Mouse (Mus musculus): ENCODE results near the gene Hist2h2bb. TPM values are rescaled to one million over a fixed set of nuclear protein-coding genes. Genes with fewer than 3 reads are reported as not detected.
"Not testable (repeated sequence)": the region's sequence is repeated elsewhere in the genome, so short reads cannot be mapped to it uniquely, and the experiment has no call there.

The Hist2h2bb gene
- polyA plus RNA-seq, 1 experiment from 2014 or later: 17.6 TPM

GRCm38 (mm10) chr3:96237904-96238511 is 31.5 kb upstream of the Hist2h2bb start:
- Histone ChIP-seq H3K4me2 (ENCODE audit: low read length) (peak overlapping the region; percentile 57), H3K27me3 (replicated peaks; ENCODE audit: control insufficient read depth, insufficient read depth, low read length) (no peaks in the 10 kb centered on the region), H3K9ac (ENCODE audit: low read length) (peak overlapping the region; percentile 74), H3K27ac (ENCODE audit: low read depth, low read length) (peak overlapping the region; percentile 66), H3K9me3 (replicated peaks; ENCODE audit: control insufficient read depth, low read length) (no peaks in the 10 kb centered on the region), H3K4me1 (ENCODE audit: control insufficient read depth, insufficient read depth, low read length) (peaks cover 16% of the 10 kb centered on the region; the same call in 1 of the 2 replicates), H3K36me3 (ENCODE audit: control insufficient read depth, insufficient read depth, low read length) (no peaks in the 10 kb centered on the region), H3K4me3 (ENCODE audit: low read depth, low read length) (peak overlapping the region; percentile 37)
- DNase-seq (ENCODE audit: low spot score) (no peak), ATAC-seq (no peak)
- under 1% methylated on average over 12 of the region's 12 CpGs for WGBS

GRCm38 (mm10) chr3:96238954-96239793 is 30.4 kb upstream of the Hist2h2bb start, which contains the start of gene Hist2h3c2:
Gene Hist2h3c2 (minus strand): TSS chr3:96239127.
- ATAC-seq: peak; percentile 88
- H3K27me3 ChIP-seq (replicated peaks; ENCODE audit: control insufficient read depth, insufficient read depth, low read length); DNase-seq (ENCODE audit: low spot score); H3K9me3 ChIP-seq (replicated peaks; ENCODE audit: control insufficient read depth, low read length); H3K36me3 ChIP-seq (ENCODE audit: control insufficient read depth, insufficient read depth, low read length): not testable (repeated sequence)
- Histone ChIP-seq H3K4me3 (ENCODE audit: low read depth, low read length) (peak within 1 kb of the TSS; percentile 37), H3K27ac (ENCODE audit: low read depth, low read length) (peak within 1 kb of the TSS; percentile 66), H3K4me2 (ENCODE audit: low read length) (peak within 1 kb of the TSS; percentile 57), H3K9ac (ENCODE audit: low read length) (peak within 1 kb of the TSS; percentile 74), H3K4me1 (ENCODE audit: control insufficient read depth, insufficient read depth, low read length) (peaks cover 20% of the 10 kb centered on the region; the same call in 1 of the 2 replicates)
- WGBS: 0% methylated on average over 17 of the region's 68 CpGs

- not testable (repeated sequence) for H3K36me3 ChIP-seq (ENCODE audit: control insufficient read depth, insufficient read depth, low read length); H3K9me3 ChIP-seq (replicated peaks; ENCODE audit: control insufficient read depth, low read length); H3K27me3 ChIP-seq (replicated peaks; ENCODE audit: control insufficient read depth, insufficient read depth, low read length)
- Histone ChIP-seq H3K4me1 (ENCODE audit: control insufficient read depth, insufficient read depth, low read length) (peaks cover 25% of the 10 kb centered on the region; the same call in 1 of the 2 replicates), H3K4me2 (ENCODE audit: low read length) (peak within 1 kb of the TSS; percentile 50), H3K27ac (ENCODE audit: low read depth, low read length) (peak within 1 kb of the TSS; percentile 79), H3K4me3 (ENCODE audit: low read depth, low read length) (peak within 1 kb of the TSS; percentile 22), H3K9ac (ENCODE audit: low read length) (peak within 1 kb of the TSS; percentile 56)
- 6% methylated on average over 16 of the region's 85 CpGs for WGBS
- DNase-seq (ENCODE audit: low spot score) (peak; percentile 73), ATAC-seq (peak; percentile 86)
Measured at GRCm38 (mm10) chr3:96239949-96240798, 29.4 kb upstream of the Hist2h2bb start, which contains the start of gene Hist2h2aa2. Gene Hist2h2aa2 (minus strand): TSS chr3:96240276.

GRCm38 (mm10) chr3:96240799-96241197 is 28.8 kb upstream of the Hist2h2bb start:
- Histone ChIP-seq H3K4me2 (ENCODE audit: low read length) (peak overlapping the region; percentile 50), H3K9me3 (replicated peaks; ENCODE audit: control insufficient read depth, low read length) (no peaks in the 10 kb centered on the region), H3K4me3 (ENCODE audit: low read depth, low read length) (peak overlapping the region; percentile 19; the same call in 1 of the 2 replicates), H3K9ac (ENCODE audit: low read length) (peak overlapping the region; percentile 56), H3K27me3 (replicated peaks; ENCODE audit: control insufficient read depth, insufficient read depth, low read length) (no peaks in the 10 kb centered on the region), H3K36me3 (ENCODE audit: control insufficient read depth, insufficient read depth, low read length) (no peaks in the 10 kb centered on the region), H3K4me1 (ENCODE audit: control insufficient read depth, insufficient read depth, low read length) (peaks cover 25% of the 10 kb centered on the region; the same call in 1 of the 2 replicates), H3K27ac (ENCODE audit: low read depth, low read length) (peak overlapping the region; percentile 79)
- no peak for DNase-seq (ENCODE audit: low spot score)
- WGBS: 70% methylated on average over 9 of the region's 9 CpGs
- no peak for ATAC-seq

GRCm38 (mm10) chr3:96243921-96244572 is 25.5 kb upstream of the Hist2h2bb start:
- no peak for DNase-seq (ENCODE audit: low spot score)
- Histone ChIP-seq H3K4me1 (ENCODE audit: control insufficient read depth, insufficient read depth, low read length) (peaks cover 17% of the 10 kb centered on the region; the same call in 1 of the 2 replicates), H3K27me3 (replicated peaks; ENCODE audit: control insufficient read depth, insufficient read depth, low read length) (no peaks in the 10 kb centered on the region), H3K9ac (ENCODE audit: low read length) (peak overlapping the region; percentile 79; the same call in 1 of the 2 replicates), H3K4me3 (ENCODE audit: low read depth, low read length) (no peak overlapping the region), H3K9me3 (replicated peaks; ENCODE audit: control insufficient read depth, low read length) (no peaks in the 10 kb centered on the region), H3K27ac (ENCODE audit: low read depth, low read length) (peak overlapping the region; percentile 27; the same call in 1 of the 2 replicates), H3K36me3 (ENCODE audit: control insufficient read depth, insufficient read depth, low read length) (no peaks in the 10 kb centered on the region), H3K4me2 (ENCODE audit: low read length) (peak overlapping the region; percentile 69)
- no peak for ATAC-seq
- WGBS: 80% methylated on average over 7 of the region's 7 CpGs

GRCm38 (mm10) chr3:96245003-96245886 is 24.3 kb upstream of the Hist2h2bb start, which contains the start of gene Hist2h2aa1:
Gene Hist2h2aa1 (plus strand): TSS chr3:96245497.
- H3K4me2 ChIP-seq (ENCODE audit: low read length): peak within 1 kb of the TSS; percentile 69

GRCm38 (mm10) chr3:96246018-96246417 is 23.5 kb upstream of the Hist2h2bb start:
- 1% methylated on average over 10 of the region's 21 CpGs for WGBS
- H3K4me3 ChIP-seq (ENCODE audit: low read depth, low read length): peak overlapping the region; percentile 22; the same call in 1 of the 2 replicates
- H3K27ac ChIP-seq (ENCODE audit: low read depth, low read length): peak overlapping the region; percentile 58; the same call in 1 of the 2 replicates
- DNase-seq (ENCODE audit: low spot score); H3K27me3 ChIP-seq (replicated peaks; ENCODE audit: control insufficient read depth, insufficient read depth, low read length); H3K9me3 ChIP-seq (replicated peaks; ENCODE audit: control insufficient read depth, low read length); ATAC-seq; H3K9ac ChIP-seq (ENCODE audit: low read length); H3K36me3 ChIP-seq (ENCODE audit: control insufficient read depth, insufficient read depth, low read length): not testable (repeated sequence)
- peaks cover 14% of the 10 kb centered on the region; the same call in 1 of the 2 replicates for H3K4me1 ChIP-seq (ENCODE audit: control insufficient read depth, insufficient read depth, low read length)
- peak overlapping the region; percentile 40 for H3K4me2 ChIP-seq (ENCODE audit: low read length)

More at GRCm38 (mm10) chr3:96245003-96245886, 24.3 kb upstream of the Hist2h2bb start, which contains the start of gene Hist2h2aa1:
- not testable (repeated sequence) for H3K9me3 ChIP-seq (replicated peaks; ENCODE audit: control insufficient read depth, low read length); H3K27me3 ChIP-seq (replicated peaks; ENCODE audit: control insufficient read depth, insufficient read depth, low read length); H3K36me3 ChIP-seq (ENCODE audit: control insufficient read depth, insufficient read depth, low read length)
- WGBS: 0% methylated on average over 29 of the region's 88 CpGs
- Histone ChIP-seq H3K27ac (ENCODE audit: low read depth, low read length) (peak within 1 kb of the TSS; percentile 94), H3K9ac (ENCODE audit: low read length) (peak within 1 kb of the TSS; percentile 79), H3K4me3 (ENCODE audit: low read depth, low read length) (peak within 1 kb of the TSS; percentile 43), H3K4me1 (ENCODE audit: control insufficient read depth, insufficient read depth, low read length) (peaks cover 17% of the 10 kb centered on the region; the same call in 1 of the 2 replicates)
- ATAC-seq (peak; percentile 90), DNase-seq (ENCODE audit: low spot score) (peak; percentile 68)

Data from forebrain, embryonic 14.5 days (tissue).